Mouse (Mus musculus) CH12.LX (cell line): ENCODE results near the gene Swt1.

Experiments used
- ELF1 ChIP-seq: IDR thresholded peaks from 2 replicates; pipeline ENCODE4 v1.6.1; 2014; ENCODE audit warnings: low read depth, mild to moderate bottlenecking, inconsistent platforms, low read length, improper control_type of control experiment
- EP300 ChIP-seq: IDR thresholded peaks from 2 replicates; pipeline ENCODE4 v1.6.1; 2011; ENCODE audit warnings: low read length, improper control_type of control experiment
- HCFC1 ChIP-seq: IDR thresholded peaks from 2 replicates; pipeline ENCODE4 v1.6.1; 2012; ENCODE audit warnings: low read depth, mild to moderate bottlenecking, inconsistent platforms, low read length, improper control_type of control experiment
- MAFK ChIP-seq: IDR thresholded peaks from 2 replicates; pipeline ENCODE4 v1.6.1; 2011; ENCODE audit warnings: low read length, improper control_type of control experiment; ENCODE audit not compliant: insufficient replicate concordance
- MYC ChIP-seq: IDR thresholded peaks from 2 replicates; pipeline ENCODE4 v1.6.1; 2011; ENCODE audit warnings: low read depth, mild to moderate bottlenecking, improper control_type of control experiment, low read length
- ZKSCAN1 ChIP-seq: IDR thresholded peaks from 2 replicates; pipeline ENCODE4 v1.6.1; 2012; ENCODE audit warnings: low read depth, inconsistent platforms, low read length, improper control_type of control experiment, borderline replicate concordance

GRCm38 (mm10) chr1:151338941-151339340 is 89.3 kb downstream of the Swt1 start:
- TF ChIP-seq MAFK (no peak), EP300 (no peak), ELF1 (no peak), MYC (no peak), ZKSCAN1 (no peak), HCFC1 (no peak)
